Mouse (Mus musculus): ENCODE measurements at regions not wholly inside any gene's neighbourhood (a gene's known extent, or its start where the extent isn't known, plus 50 kb on each side); places are given as distances from the start of the nearest gene placed in this dataset.

GRCm38 (mm10) chr17:76849744-76850143, 1298.0 kb upstream of the Fam98a start:
- no peaks in the 10 kb centered on the region for H3K36me3 ChIP-seq (replicated peaks; ENCODE audit: control insufficient read depth, insufficient read depth, low read length)
- no peak overlapping the region for H3K4me3 ChIP-seq (ENCODE audit: low read depth, low read length)
- DNase-seq (ENCODE audit: low spot score) (peak; percentile 86), ATAC-seq (ENCODE audit: insufficient read depth, low read depth) (peak; percentile 81)
- H3K9ac ChIP-seq (replicated peaks; ENCODE audit: low read depth, low read length), result no peak overlapping the region
- H3K9me3 ChIP-seq (replicated peaks; ENCODE audit: control insufficient read depth, low read length), result no peaks in the 10 kb centered on the region
- H3K4me1 ChIP-seq (ENCODE audit: control insufficient read depth, insufficient read depth), result no peaks in the 10 kb centered on the region
- peak overlapping the region; percentile 74 for H3K27ac ChIP-seq (ENCODE audit: low read depth)
- TF ChIP-seq CTCF (IDR thresholded peaks at IDR 0.05; ENCODE audit: low read depth) (no peak), EP300 (IDR thresholded peaks at IDR 0.05; ENCODE audit: low read depth) (peak; percentile 47; the same call in 1 of the 2 replicates)
- H3K27me3 ChIP-seq (ENCODE audit: control insufficient read depth, insufficient read depth, low read length), result no peaks in the 10 kb centered on the region
- 11% methylated on average over 2 of the region's 2 CpGs for WGBS
- H3K4me2 ChIP-seq (ENCODE audit: low read depth, low read length), result no peak overlapping the region

GRCm38 (mm10) chr17:76848307-76848706, 1296.6 kb upstream of the Fam98a start:
- no peaks in the 10 kb centered on the region for H3K9me3 ChIP-seq (replicated peaks; ENCODE audit: control insufficient read depth, low read length)
- H3K27me3 ChIP-seq (ENCODE audit: control insufficient read depth, insufficient read depth, low read length), result no peaks in the 10 kb centered on the region
- no peak for ATAC-seq (ENCODE audit: insufficient read depth, low read depth)
- no peak overlapping the region for H3K4me3 ChIP-seq (ENCODE audit: low read depth, low read length)
- no peak overlapping the region for H3K27ac ChIP-seq (ENCODE audit: low read depth)
- no peaks in the 10 kb centered on the region for H3K36me3 ChIP-seq (replicated peaks; ENCODE audit: control insufficient read depth, insufficient read depth, low read length)
- no peak overlapping the region for H3K4me2 ChIP-seq (ENCODE audit: low read depth, low read length)
- TF ChIP-seq EP300 (IDR thresholded peaks at IDR 0.05; ENCODE audit: low read depth) (no peak), CTCF (IDR thresholded peaks at IDR 0.05; ENCODE audit: low read depth) (no peak)
- no peak for DNase-seq (ENCODE audit: low spot score)
- no peaks in the 10 kb centered on the region for H3K4me1 ChIP-seq (ENCODE audit: control insufficient read depth, insufficient read depth)
- no peak overlapping the region for H3K9ac ChIP-seq (replicated peaks; ENCODE audit: low read depth, low read length)

DNA sequence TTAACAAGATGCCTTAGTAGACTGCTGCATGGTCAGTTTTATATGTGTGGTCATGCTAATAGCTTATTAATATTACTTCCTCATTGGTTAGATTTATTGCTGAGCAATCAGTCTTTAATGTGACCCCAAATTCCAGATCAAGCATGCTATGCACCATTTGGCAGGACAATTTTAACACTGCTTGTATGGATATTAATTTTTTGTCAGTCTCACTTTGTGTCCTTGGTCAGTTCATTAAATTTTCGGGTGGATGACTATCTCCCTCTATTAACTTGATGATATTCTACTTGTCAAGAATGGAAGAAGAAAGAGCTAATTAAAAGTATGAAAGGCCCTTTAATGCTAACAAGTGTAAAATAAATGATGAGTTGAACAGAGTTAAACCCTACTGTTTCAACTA, 1266.2 kb upstream of the Fam98a start:
- H3K27me3 ChIP-seq (ENCODE audit: control insufficient read depth, insufficient read depth, low read length), result no peaks in the 10 kb centered on the region
- 57% methylated on average over 1 of the region's 1 CpGs for WGBS
- no peak overlapping the region for H3K4me2 ChIP-seq (ENCODE audit: low read depth, low read length)
- no peak overlapping the region for H3K27ac ChIP-seq (ENCODE audit: low read depth)
- H3K9ac ChIP-seq (replicated peaks; ENCODE audit: low read depth, low read length), result no peak overlapping the region
- no peak overlapping the region for H3K4me3 ChIP-seq (ENCODE audit: low read depth, low read length)
- TF ChIP-seq EP300 (IDR thresholded peaks at IDR 0.05; ENCODE audit: low read depth) (no peak), CTCF (IDR thresholded peaks at IDR 0.05; ENCODE audit: low read depth) (no peak)
- ATAC-seq (ENCODE audit: insufficient read depth, low read depth) (no peak), DNase-seq (ENCODE audit: low spot score) (no peak)
- H3K9me3 ChIP-seq (replicated peaks; ENCODE audit: control insufficient read depth, low read length), result no peaks in the 10 kb centered on the region
- H3K36me3 ChIP-seq (replicated peaks; ENCODE audit: control insufficient read depth, insufficient read depth, low read length), result no peaks in the 10 kb centered on the region
- no peaks in the 10 kb centered on the region for H3K4me1 ChIP-seq (ENCODE audit: control insufficient read depth, insufficient read depth)
